Comparison of ENCODE assay signal across 18 mouse cellular contexts in genomic region chr4:109862271-109862670, GRCm38 (mm10).
"Had no signal": no experiment of that assay in that cellular context is flagged by ENCODE, and none has a peak within 500 bp of the region (broad histone marks: within the 10 kb centered on the region; RNA-seq: fewer than 3 reads in every experiment).

No protein-coding gene starts in this region.

- H3K9me3 ChIP-seq: midbrain, embryonic 10.5 days; midbrain, embryonic 12.5 days; neural tube, embryonic 13.5 days; neural tube, embryonic 15.5 days had no signal

- H3K27ac ChIP-seq: midbrain, embryonic 10.5 days; midbrain, embryonic 12.5 days; neural tube, embryonic 13.5 days; neural tube, embryonic 15.5 days had no signal

- H3K4me3 ChIP-seq: midbrain, embryonic 10.5 days; midbrain, embryonic 12.5 days; myocyte; neural tube, embryonic 13.5 days; neural tube, embryonic 15.5 days had no signal

- H3K36me3 ChIP-seq: midbrain, embryonic 10.5 days; midbrain, embryonic 12.5 days; neural tube, embryonic 13.5 days; neural tube, embryonic 15.5 days had no signal

- ATAC-seq: midbrain, embryonic 16.5 days had no signal

- H3K4me2 ChIP-seq: lung, embryonic 14.5 days; midbrain, embryonic 12.5 days; neural tube, embryonic 13.5 days; neural tube, embryonic 15.5 days had no signal

- H3K9ac ChIP-seq: lung, embryonic 14.5 days; midbrain, embryonic 12.5 days; neural tube, embryonic 13.5 days; neural tube, embryonic 15.5 days had no signal

- DNase-seq: lung, adult 18-20 months; lung, embryonic 14.5 days; lung, postnatal 10 days; lung, postnatal 4 days; midbrain, embryonic 14.5 days; right cerebral cortex, adult 18-20 months; right cerebral cortex, postnatal 25 days; right cerebral cortex, postnatal 4 days; spleen, adult 18-20 months; thymus, adult 18-20 months; thymus, postnatal 25 days; thymus, postnatal 4 days had no signal

- H3K27me3 ChIP-seq: neural tube, embryonic 13.5 days; neural tube, embryonic 15.5 days had no signal
